Mouse (Mus musculus): ENCODE data around the gene Jmjd6.

Gene Jmjd6

GRCm38 (mm10) chr11:116807116-116807515 lies 36.1 kb downstream of the Jmjd6 start:
- DNase-seq (ENCODE audit: low spot score in 2 of 2), result no peak

DNA sequence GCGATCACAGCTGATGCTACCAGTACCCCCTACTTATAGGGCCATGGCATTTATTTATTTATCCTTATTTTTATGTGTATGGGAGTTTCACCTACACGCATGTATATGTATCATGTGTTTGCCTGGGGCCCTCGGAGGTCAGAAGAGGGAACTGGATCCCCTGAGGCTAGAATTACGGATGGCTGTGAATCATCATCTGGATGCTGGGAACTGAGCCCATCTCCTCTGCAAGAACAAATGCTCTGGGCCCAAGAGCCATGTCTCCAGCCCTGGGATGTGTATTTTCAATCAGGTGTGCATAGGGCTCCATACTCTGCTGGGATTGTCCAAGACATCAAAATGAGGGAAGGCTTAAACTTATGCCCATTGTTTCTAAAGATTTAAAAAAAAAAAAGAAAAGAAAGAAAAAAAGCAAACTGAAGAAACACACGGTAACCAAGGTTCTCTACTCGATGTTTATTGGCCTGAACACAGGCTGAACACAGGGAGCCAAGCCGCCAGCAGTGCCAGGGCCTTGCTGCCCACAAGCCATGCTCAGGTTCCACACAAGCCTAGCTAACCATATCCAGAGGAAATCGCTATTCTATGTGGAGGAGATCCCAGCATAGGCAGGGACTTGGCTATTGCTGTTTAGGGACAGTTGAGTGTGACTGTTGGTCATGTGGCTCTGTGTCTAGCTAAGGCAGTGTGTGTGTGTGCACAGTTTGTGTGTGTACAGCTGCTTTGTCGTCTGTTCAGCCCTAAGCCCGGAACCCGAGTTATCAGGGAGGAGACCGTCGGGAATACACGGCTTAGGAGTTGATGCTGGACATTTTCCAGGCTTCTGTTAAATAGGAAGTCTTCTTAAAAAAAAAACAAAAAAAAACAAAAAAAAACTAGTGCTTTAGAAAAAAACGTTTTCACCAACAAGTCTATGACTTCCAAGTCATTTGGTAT lies 36.8 kb downstream of the Jmjd6 start:
- DNase-seq (ENCODE audit: low spot score in 2 of 2), result no peak

GRCm38 (mm10) chr11:116802709-116803108 lies 40.5 kb downstream of the Jmjd6 start:
- no peak for DNase-seq (ENCODE audit: low spot score in 2 of 2)

DNA sequence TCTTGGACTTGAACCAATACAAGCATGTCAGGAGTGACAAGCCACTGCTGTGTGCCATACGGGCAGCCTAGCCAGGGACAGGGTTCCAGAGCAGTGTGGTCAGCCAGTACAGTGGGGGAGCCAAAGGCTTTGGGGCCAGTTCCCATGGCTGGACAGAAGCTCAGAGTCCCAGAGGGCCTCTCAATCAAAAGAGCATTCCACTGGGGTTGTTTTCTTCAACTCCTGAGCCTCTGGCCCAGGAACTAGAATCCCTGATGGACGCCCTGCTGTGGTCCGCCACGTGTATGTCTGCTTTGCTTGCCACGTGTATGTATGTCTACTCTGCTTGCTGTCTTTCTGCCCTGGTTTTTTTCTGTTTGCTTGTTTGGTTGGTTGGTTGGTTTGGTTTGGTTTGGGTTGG lies 42.1 kb downstream of the Jmjd6 start:
- DNase-seq (ENCODE audit: low spot score in 2 of 2), result no peak

GRCm38 (mm10) chr11:116799364-116799763 lies 43.9 kb downstream of the Jmjd6 start:
- no peak for DNase-seq (ENCODE audit: low spot score in 2 of 2)

Data from spleen, postnatal 4 days (tissue).